Comparison of ENCODE assay signal across 1 mouse cellular context in genomic region chr2:27514639-27515328, GRCm38 (mm10).
TF ChIP-seq lines count a peak whose summit lies in the region.

Gene Wdr5 (plus strand): TSS chr2:27515157.

TF ChIP-seq in MEL, 35 proteins besides CTCF, POLR2A, EP300 and RAD21 (continued from another document):
- TF ChIP-seq HCFC1 (IDR thresholded peaks at IDR 0.05; ENCODE audit: low read depth, low read length) = peak; percentile 91
- peak; percentile 87 for TF ChIP-seq TBP (IDR thresholded peaks at IDR 0.05; ENCODE audit: low read depth, low read length)
- TF ChIP-seq MAX (IDR thresholded peaks at IDR 0.05; ENCODE audit: low read length) = peak; percentile 47; the same call in 1 of the 2 replicates
- TF ChIP-seq CHD2 (IDR thresholded peaks at IDR 0.05; ENCODE audit: low read length) = no peak
- no peak for TF ChIP-seq USF1 (IDR thresholded peaks at IDR 0.05; ENCODE audit: low read depth, low read length)
